Mouse (Mus musculus): ENCODE measurements around the gene Elfn2.

- TF ChIP-seq CTCF (IDR thresholded peaks at IDR 0.05; ENCODE audit: insufficient read depth, low read length): no peak
- no peak for TF ChIP-seq POLR2A (IDR thresholded peaks at IDR 0.05; ENCODE audit: borderline replicate concordance, extremely low read depth, low read depth, low read length)
Observed at GRCm38 (mm10) chr15:78651169-78651568, 67.4 kb downstream of the Elfn2 start.

Measured in lung, adult 2 months (tissue).